Mouse (Mus musculus) left cerebral cortex, postnatal 36 days (tissue): ENCODE measurements at regions not wholly inside any gene's neighbourhood (a gene's known extent, or its start where the extent isn't known, plus 50 kb on each side); places are given as distances from the start of the nearest gene placed in this dataset.
A peak's percentile ranks its signal among the peaks of the same experiment; 100 is the strongest.

Source experiments
- DNase-seq, 2 experiments: peaks; one replicate each; pipeline ENCODE4 v3.0.0; 2021 to 2022; ENCODE audit warnings: low spot score in 2 of 2, mixed read lengths in 1 of 2
- intact Hi-C: fragments of 180-260 bp; cut with DNase I; formaldehyde crosslinking; loops from one replicate; pipeline ENCODE4 v1.15.1; 2025

- intact Hi-C loops, result no loop called here
- no peak for DNase-seq
Observed at GRCm38 (mm10) chr11:41533009-41533408, 467.6 kb downstream of the Gabrg2 start.

- intact Hi-C loops, result no loop called here
- DNase-seq, result no peak
Observed at GRCm38 (mm10) chr11:41531971-41532896, 468.4 kb downstream of the Gabrg2 start.

GRCm38 (mm10) chr11:41524979-41525378 lies 475.7 kb downstream of the Gabrg2 start:
- DNase-seq, result no peak
- intact Hi-C loops, result no loop called here

GRCm38 (mm10) chr11:41493277-41493676 lies 507.4 kb downstream of the Gabrg2 start:
- intact Hi-C loops, result no loop called here
- DNase-seq, result peak; percentile 32 to 42

GRCm38 (mm10) chr11:41491966-41492365 lies 508.7 kb downstream of the Gabrg2 start:
- intact Hi-C loops, result no loop called here
- DNase-seq, result peak; percentile 31 to 36

GRCm38 (mm10) chr11:41491279-41491678 lies 509.4 kb downstream of the Gabrg2 start:
- peak; percentile 24 to 26 for DNase-seq
- intact Hi-C loops, result no loop called here

GRCm38 (mm10) chr11:41483881-41484280 lies 516.8 kb downstream of the Gabrg2 start:
- DNase-seq, result no peak
- intact Hi-C loops, result no loop called here

- no peak for DNase-seq
- intact Hi-C loops, result no loop called here
Observed at GRCm38 (mm10) chr11:41470938-41471633, 529.6 kb downstream of the Gabrg2 start.

GRCm38 (mm10) chr11:41467330-41467729 lies 533.3 kb downstream of the Gabrg2 start:
- no peak for DNase-seq
- intact Hi-C loops, result no loop called here

GRCm38 (mm10) chr11:41433846-41434245 lies 566.8 kb downstream of the Gabrg2 start:
- intact Hi-C loops, result loop anchor here (10.0 kb wide), 1 partner anchor 631 kb away; no protein-coding TSS in a partner anchor
- no peak for DNase-seq

GRCm38 (mm10) chr11:41425592-41425991 lies 575.1 kb downstream of the Gabrg2 start:
- no peak for DNase-seq
- intact Hi-C loops, result no loop called here
